Mouse (Mus musculus) midbrain, embryonic 15.5 days (tissue): ENCODE data around the gene Olfml1. TPM values are rescaled to one million over a fixed set of nuclear protein-coding genes. Genes with fewer than 3 reads are reported as not detected.

Source experiments
- ATAC-seq: fragments of 200-750 bp; cut with Nextera tagmentation; replicated peaks from 2 replicates; pipeline ENCODE4 v1.8.0; 2017; ENCODE audit warnings: moderate TSS enrichment
- H3K27ac ChIP-seq: fragments of 300-500 bp; sonication (generic); 2 replicates; pipeline ENCODE4 v1.5.1; 2015; ENCODE audit warnings: mild to moderate bottlenecking, inconsistent platforms
- H3K27me3 ChIP-seq: fragments of 300-500 bp; sonication (generic); replicated peaks from 2 replicates; pipeline ENCODE4 v1.6.1; 2015; ENCODE audit warnings: inconsistent platforms
- H3K36me3 ChIP-seq: fragments of 300-500 bp; sonication (generic); replicated peaks from 2 replicates; pipeline ENCODE4 v1.6.1; 2015; ENCODE audit warnings: inconsistent platforms
- H3K4me1 ChIP-seq: fragments of 300-500 bp; sonication (generic); 2 replicates; pipeline ENCODE4 v1.6.1; 2015; ENCODE audit warnings: inconsistent platforms
- H3K4me2 ChIP-seq: fragments of 300-500 bp; sonication (generic); 2 replicates; pipeline ENCODE4 v1.6.1; 2015; ENCODE audit warnings: inconsistent platforms, mild to moderate bottlenecking, moderate library complexity
- H3K4me3 ChIP-seq: fragments of 300-500 bp; sonication (generic); 2 replicates; pipeline ENCODE4 v1.5.1; 2015; ENCODE audit warnings: mild to moderate bottlenecking, inconsistent platforms
- H3K9ac ChIP-seq: fragments of 300-500 bp; sonication (generic); 2 replicates; pipeline ENCODE4 v1.6.1; 2015; ENCODE audit warnings: mild to moderate bottlenecking, inconsistent platforms
- H3K9me3 ChIP-seq: fragments of 300-500 bp; sonication (generic); 2 replicates; pipeline ENCODE4 v1.6.1; 2016; ENCODE audit warnings: inconsistent platforms
- WGBS: fragments of 180-500 bp; shearing (Covaris S2); methylation state at CpG from one replicate; pipeline ENCODE4 v1.1.7; 2015; ENCODE audit warnings: mixed read lengths; 5-methylcytosine and 5-hydroxymethylcytosine counted together
- polyA plus RNA-seq: library from polyadenylated mRNA; unstranded; fragments of >200 nt; fragmentation: Nextera tagmentation; extraction: Ambion mirVana; gene quantifications from 2 replicates; pipeline ENCODE4 v1.2.1, GENCODE M21; 2015

The Olfml1 gene
- 3.1 and 4.6 TPM in 2 replicates for polyA plus RNA-seq

DNA sequence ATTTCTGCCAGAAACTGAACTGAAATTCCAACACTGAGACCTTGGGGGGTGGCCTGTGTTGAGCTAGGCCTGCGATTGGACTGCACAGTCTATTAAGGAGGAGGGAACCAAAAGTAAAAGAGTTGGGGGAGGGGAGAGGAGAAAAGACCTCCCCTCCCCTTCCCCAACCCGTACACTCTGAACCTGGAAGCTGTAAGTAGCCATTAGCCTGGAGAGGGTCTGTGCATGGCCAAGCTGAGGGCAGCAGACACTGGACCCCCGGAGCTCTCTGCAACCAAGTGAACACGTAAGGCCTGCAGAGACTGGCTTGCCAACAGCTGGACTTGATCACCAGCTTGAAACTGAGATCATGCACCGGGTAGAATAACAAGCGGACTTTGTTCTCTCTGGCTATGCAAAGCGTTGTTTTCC, at the start of gene Olfml1:
Olfml1 (plus strand) TSS at position 186 of the 411 bp plus-strand sequence.
- Histone ChIP-seq H3K4me2 (no peak within 1 kb of the TSS), H3K4me1 (no peaks in the 10 kb centered on the region), H3K36me3 (no peaks in the 10 kb centered on the region), H3K4me3 (no peak within 1 kb of the TSS), H3K9me3 (no peaks in the 10 kb centered on the region), H3K9ac (no peak within 1 kb of the TSS), H3K27me3 (no peaks in the 10 kb centered on the region), H3K27ac (no peak within 1 kb of the TSS)
- 67% methylated on average over 7 of the region's 7 CpGs for WGBS
- ATAC-seq, result no peak

DNA sequence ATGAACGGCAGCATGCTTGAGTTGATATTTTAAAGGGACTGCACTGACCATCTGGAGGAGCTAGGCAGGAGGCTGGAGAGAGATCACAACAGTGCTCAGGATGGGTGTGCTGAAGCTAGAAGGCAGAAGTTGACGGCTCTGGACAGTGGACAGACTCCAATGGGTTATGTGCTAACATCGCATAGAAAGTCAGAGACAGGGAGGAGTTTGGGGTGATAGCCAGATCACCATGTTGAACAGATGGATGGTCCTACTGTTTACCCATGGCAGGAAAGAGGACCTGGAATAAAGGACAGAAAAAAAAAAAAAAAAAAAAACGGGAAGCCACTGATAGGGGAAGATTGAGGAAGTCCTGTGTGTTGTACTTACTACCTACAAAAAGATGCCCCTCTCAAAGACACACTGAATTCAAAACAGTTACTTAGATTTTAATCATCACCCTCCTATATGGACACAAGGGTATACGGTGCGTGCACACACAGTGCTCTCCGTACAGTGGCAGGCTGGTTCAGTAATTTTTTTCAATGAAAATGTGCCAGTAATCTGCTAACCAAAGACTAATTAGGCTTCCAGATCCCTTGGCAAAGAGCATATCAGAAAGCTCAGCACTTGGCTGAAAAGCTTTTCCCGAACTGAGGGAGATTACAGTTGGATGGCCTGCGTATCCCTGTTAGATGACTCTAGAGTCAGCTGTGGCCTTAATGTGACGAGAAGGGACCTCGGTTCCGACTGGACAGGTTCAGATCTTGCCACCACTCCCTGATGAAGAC, 47.8 kb upstream of the Olfml1 start:
- no peak overlapping the region for H3K9ac ChIP-seq
- ATAC-seq, result no peak
- WGBS, result 82% methylated on average over 12 of the region's 12 CpGs
- no peaks in the 10 kb centered on the region for H3K36me3 ChIP-seq
- H3K9me3 ChIP-seq, result no peaks in the 10 kb centered on the region
- H3K27me3 ChIP-seq, result no peaks in the 10 kb centered on the region
- no peak overlapping the region for H3K4me3 ChIP-seq
- H3K4me2 ChIP-seq, result no peak overlapping the region
- 0 out of 2 replicates have a peak, but pooled peaks cover 6% of the 10 kb centered on the region for H3K4me1 ChIP-seq
- H3K27ac ChIP-seq, result no peak overlapping the region

DNA sequence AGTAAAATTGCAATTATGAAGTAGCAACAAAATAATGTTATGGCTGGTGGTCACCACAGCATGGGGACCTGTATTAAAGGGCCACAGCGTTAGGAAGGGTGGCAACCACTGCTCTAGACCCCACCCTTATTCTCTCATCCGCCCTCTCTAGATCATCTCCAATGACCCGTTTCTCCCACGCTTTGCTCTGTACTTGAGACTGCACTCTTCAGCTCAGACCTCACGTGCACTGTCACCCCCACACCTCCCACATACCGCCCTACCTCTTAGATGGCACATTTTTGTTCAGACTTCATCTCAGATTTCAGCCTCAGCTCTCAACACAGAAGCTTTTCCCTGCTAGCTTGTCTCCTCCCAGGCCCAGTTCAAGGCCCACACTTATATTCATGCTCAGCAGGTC, 45.8 kb upstream of the Olfml1 start:
- 0 out of 2 replicates have a peak, but pooled peaks cover 6% of the 10 kb centered on the region for H3K4me1 ChIP-seq
- H3K27me3 ChIP-seq, result no peaks in the 10 kb centered on the region
- 94% methylated on average over 6 of the region's 6 CpGs for WGBS
- no peak overlapping the region for H3K4me2 ChIP-seq
- H3K9ac ChIP-seq, result no peak overlapping the region
- no peaks in the 10 kb centered on the region for H3K36me3 ChIP-seq
- ATAC-seq, result no peak
- H3K4me3 ChIP-seq, result no peak overlapping the region
- H3K9me3 ChIP-seq, result no peaks in the 10 kb centered on the region
- H3K27ac ChIP-seq, result no peak overlapping the region

DNA sequence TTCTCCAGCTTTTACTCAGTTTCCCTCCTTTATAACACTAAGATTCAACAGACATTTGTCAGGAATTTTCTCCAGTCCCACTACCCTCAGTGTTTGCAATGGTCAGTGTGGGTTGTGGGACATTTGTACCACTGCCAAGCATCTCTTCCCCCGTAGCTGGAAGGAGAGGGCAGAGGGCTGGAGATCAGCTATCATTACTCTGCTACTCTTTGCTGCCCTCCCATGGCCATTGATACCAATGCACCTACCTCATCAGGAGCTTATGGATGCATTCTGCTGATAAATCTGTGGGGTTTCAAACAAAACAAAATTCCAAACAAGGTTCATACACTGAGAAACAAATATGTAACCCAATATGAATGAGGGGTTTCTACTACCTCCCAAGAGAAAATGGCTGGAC, 40.9 kb upstream of the Olfml1 start:
- Histone ChIP-seq H3K9me3 (no peaks in the 10 kb centered on the region), H3K4me3 (no peak overlapping the region), H3K9ac (no peak overlapping the region), H3K36me3 (no peaks in the 10 kb centered on the region), H3K4me2 (no peak overlapping the region), H3K4me1 (no peaks in the 10 kb centered on the region), H3K27me3 (no peaks in the 10 kb centered on the region), H3K27ac (no peak overlapping the region)
- peak; percentile 43; the same call in 1 of the 2 replicates for ATAC-seq
- WGBS, result 8% methylated on average over 1 of the region's 1 CpGs

DNA sequence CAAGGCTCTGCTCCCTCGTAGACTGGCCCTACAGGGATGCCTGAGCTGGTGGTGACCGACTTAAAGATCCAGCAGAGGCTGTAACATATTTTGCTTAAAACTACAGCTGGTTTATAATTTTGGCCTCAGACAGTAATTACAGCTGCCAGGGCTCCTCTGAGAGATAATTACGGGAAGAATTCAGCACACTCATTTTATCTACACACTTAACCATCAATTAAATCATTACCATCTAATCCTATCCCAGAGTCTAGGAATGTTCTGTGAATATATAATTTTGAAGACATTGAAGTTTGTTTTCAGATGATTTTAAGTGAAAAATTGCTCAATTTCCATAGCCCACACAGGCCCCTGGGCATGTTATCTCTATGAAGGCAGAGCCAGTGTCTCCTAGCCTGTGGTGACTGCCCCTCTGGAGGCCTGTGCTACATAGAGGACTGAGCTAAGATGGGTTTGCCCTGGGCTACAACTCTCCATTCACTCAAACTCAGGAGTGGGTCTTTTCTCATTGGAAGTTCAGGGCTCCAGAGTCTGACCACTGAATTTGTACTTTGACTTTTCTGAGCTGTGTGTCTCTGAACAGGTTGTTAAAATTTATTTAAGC, 39.0 kb upstream of the Olfml1 start:
- no peak overlapping the region for H3K4me3 ChIP-seq
- no peaks in the 10 kb centered on the region for H3K4me1 ChIP-seq
- no peaks in the 10 kb centered on the region for H3K36me3 ChIP-seq
- peak; percentile 65 for ATAC-seq
- H3K27me3 ChIP-seq, result no peaks in the 10 kb centered on the region
- H3K27ac ChIP-seq, result 0 out of 2 replicates have a peak overlapping the region, but pooled peaks have one; percentile 5
- no peaks in the 10 kb centered on the region for H3K9me3 ChIP-seq
- no peak overlapping the region for H3K9ac ChIP-seq
- 66% methylated on average over 3 of the region's 3 CpGs for WGBS
- no peak overlapping the region for H3K4me2 ChIP-seq

DNA sequence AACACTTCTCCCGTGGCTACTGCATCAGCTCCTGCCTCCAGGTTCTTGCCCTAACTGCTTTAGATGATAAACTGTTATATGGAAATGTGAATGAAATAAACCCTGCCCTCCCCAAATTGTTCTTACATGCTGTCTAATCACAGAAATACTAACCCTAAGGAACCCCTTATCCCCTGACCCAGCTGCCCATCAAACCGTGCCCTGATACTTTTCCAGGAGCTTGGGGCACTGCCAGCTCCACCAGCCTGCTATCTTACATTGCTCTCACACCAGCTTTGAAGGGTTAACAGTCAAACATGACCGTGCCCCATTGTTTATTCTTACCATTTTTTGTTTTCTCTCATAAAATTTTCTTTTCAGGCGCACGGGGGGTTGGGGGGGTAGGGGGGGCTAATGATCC, 37.9 kb upstream of the Olfml1 start:
- 75% methylated on average over 5 of the region's 5 CpGs for WGBS
- Histone ChIP-seq H3K36me3 (no peaks in the 10 kb centered on the region), H3K9me3 (no peaks in the 10 kb centered on the region), H3K27me3 (no peaks in the 10 kb centered on the region), H3K4me2 (no peak overlapping the region), H3K4me3 (no peak overlapping the region), H3K27ac (no peak overlapping the region), H3K9ac (no peak overlapping the region), H3K4me1 (no peaks in the 10 kb centered on the region)
- no peak for ATAC-seq

DNA sequence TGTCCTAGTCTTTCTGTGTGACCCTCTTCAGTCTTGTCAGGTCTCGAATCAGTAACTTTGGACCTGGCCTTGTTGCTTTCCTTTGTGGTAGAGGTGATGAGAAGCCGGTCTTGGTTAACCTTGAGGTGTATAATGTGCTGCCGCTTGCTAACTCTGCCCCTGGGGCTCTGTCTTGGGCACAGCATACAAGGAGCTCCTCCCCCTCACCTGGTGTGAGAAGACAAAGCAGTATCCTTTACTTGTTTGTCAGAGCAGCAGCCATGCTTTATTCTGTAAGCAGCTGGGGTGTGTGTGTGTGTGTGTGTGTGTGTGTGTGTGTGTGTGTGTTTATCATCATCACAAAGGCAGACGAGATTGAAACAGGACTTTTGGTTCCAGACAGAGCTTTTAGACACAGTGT, 31.9 kb upstream of the Olfml1 start:
- Histone ChIP-seq H3K27ac (no peak overlapping the region), H3K4me2 (no peak overlapping the region), H3K9me3 (no peaks in the 10 kb centered on the region), H3K4me3 (no peak overlapping the region), H3K27me3 (no peaks in the 10 kb centered on the region), H3K36me3 (no peaks in the 10 kb centered on the region), H3K9ac (no peak overlapping the region), H3K4me1 (no peaks in the 10 kb centered on the region)
- 79% methylated on average over 4 of the region's 4 CpGs for WGBS
- ATAC-seq, result no peak

DNA sequence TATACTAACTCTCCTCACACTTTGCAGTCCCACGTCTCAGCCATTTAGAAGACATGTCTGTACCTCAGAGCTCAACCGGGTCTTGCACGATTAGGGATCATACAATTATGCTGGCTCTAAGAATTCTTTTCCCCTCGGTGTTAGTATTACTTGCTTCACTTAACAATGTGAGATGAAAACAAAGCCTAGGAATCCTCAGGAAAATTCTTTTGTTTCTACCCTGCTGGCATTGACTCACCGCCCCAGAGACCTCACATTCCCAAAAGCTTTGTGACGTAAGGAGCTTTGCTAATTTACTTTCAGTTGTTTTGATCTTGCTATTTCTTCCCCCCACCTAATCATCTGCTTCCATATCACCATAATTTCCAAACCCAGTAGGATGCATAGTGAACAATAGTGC, 30.7 kb upstream of the Olfml1 start:
- no peaks in the 10 kb centered on the region for H3K9me3 ChIP-seq
- no peak for ATAC-seq
- no peak overlapping the region for H3K4me2 ChIP-seq
- 40% methylated on average over 6 of the region's 6 CpGs for WGBS
- H3K9ac ChIP-seq, result no peak overlapping the region
- H3K4me3 ChIP-seq, result no peak overlapping the region
- no peak overlapping the region for H3K27ac ChIP-seq
- no peaks in the 10 kb centered on the region for H3K27me3 ChIP-seq
- no peaks in the 10 kb centered on the region for H3K4me1 ChIP-seq
- H3K36me3 ChIP-seq, result no peaks in the 10 kb centered on the region

DNA sequence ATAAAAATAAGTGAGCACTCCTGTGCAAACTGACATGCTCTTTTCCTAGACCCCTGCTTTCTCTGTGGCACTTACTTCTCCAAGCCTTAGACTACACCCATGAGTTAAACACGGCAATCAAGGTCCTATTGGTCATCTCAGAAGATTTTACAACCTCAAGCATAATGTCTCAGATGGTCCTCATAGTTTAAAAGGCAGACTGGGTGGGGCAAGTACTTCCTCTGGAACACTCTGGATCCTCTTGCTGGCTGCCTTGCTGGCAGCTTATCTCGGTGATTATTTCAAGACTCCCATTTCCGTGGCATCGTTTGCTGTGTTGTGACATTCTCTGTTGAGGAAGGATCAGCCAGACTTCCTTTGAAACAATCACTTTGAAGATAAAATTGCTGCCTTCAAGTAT, 27.2 kb upstream of the Olfml1 start:
- Histone ChIP-seq H3K36me3 (no peaks in the 10 kb centered on the region), H3K27me3 (no peaks in the 10 kb centered on the region), H3K9ac (no peak overlapping the region), H3K27ac (no peak overlapping the region), H3K4me3 (no peak overlapping the region), H3K4me1 (no peaks in the 10 kb centered on the region), H3K4me2 (no peak overlapping the region), H3K9me3 (no peaks in the 10 kb centered on the region)
- WGBS, result 71% methylated on average over 4 of the region's 4 CpGs
- ATAC-seq, result no peak

DNA sequence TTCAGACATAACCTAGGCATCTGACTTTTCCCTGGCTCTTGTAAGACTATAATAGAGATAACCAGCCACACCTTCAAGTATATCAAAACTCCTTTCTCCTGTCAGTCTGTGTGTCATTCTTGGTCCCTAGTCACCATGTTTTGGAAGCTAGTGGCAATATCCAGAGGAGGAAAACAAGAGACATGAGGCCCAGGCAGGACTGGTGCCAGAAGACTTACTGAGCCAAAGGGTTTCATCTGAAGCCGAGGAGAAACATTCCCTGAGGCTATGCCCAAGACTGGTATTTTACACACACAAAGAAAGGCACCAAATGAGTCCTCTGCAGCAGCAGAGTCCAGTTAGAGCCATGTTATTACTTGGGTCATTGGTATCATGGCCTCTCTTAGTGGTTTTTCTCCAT, 22.2 kb upstream of the Olfml1 start:
- no peaks in the 10 kb centered on the region for H3K27me3 ChIP-seq
- no peaks in the 10 kb centered on the region for H3K36me3 ChIP-seq
- H3K9ac ChIP-seq, result no peak overlapping the region
- no peak overlapping the region for H3K4me2 ChIP-seq
- H3K4me1 ChIP-seq, result no peaks in the 10 kb centered on the region
- H3K27ac ChIP-seq, result no peak overlapping the region
- no peak overlapping the region for H3K4me3 ChIP-seq
- 71% methylated on average over 1 of the region's 1 CpGs for WGBS
- no peaks in the 10 kb centered on the region for H3K9me3 ChIP-seq
- no peak for ATAC-seq

DNA sequence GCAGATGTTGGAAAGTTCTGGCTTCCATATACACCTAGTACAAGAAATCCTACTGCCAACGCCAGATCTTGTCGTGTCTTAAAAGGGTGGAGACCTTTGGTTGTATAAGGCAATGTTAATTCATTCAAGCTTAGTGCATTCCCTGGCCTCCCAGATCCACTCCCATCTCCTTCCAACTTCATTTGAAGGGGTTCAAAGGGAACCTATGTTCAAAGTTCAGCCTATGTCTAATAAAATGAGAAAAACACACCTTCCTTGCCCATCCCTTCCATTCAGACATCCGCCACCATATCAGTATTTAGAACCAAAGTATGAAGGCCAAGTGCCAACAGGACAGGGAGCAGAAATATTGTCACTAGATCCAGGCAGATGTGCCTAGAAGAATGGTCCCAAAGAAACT, 19.4 kb upstream of the Olfml1 start:
- no peak for ATAC-seq
- Histone ChIP-seq H3K9ac (no peak overlapping the region), H3K4me3 (no peak overlapping the region), H3K4me2 (no peak overlapping the region), H3K9me3 (no peaks in the 10 kb centered on the region), H3K27ac (no peak overlapping the region), H3K27me3 (no peaks in the 10 kb centered on the region), H3K4me1 (no peaks in the 10 kb centered on the region), H3K36me3 (no peaks in the 10 kb centered on the region)
- 94% methylated on average over 3 of the region's 3 CpGs for WGBS

DNA sequence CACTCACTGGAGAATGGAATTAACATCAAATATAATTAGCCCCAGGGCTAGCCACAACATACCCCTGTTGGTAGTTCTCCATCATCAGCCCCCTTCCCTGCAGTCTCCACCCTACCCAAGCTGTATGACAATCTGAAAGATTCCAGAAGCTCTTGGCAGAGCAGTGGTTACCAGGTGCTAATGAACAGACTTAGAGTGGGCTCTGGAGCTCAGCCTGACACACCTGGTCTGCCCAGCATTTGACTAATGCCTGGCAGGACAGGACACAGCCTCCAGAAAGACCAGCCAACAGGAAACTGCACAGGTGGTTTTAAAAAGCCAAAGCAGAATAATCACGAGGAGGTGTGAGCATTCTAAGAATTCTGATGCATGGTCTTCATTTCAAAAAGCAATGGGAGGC, 13.8 kb upstream of the Olfml1 start:
- Histone ChIP-seq H3K9ac (no peak overlapping the region), H3K4me3 (no peak overlapping the region), H3K36me3 (no peaks in the 10 kb centered on the region), H3K4me2 (no peak overlapping the region), H3K9me3 (no peaks in the 10 kb centered on the region), H3K27me3 (no peaks in the 10 kb centered on the region), H3K27ac (no peak overlapping the region), H3K4me1 (no peaks in the 10 kb centered on the region)
- whole genome bisulfite sequencing, result 84% methylated on average over 1 of the region's 1 CpGs
- ATAC-seq, result no peak

DNA sequence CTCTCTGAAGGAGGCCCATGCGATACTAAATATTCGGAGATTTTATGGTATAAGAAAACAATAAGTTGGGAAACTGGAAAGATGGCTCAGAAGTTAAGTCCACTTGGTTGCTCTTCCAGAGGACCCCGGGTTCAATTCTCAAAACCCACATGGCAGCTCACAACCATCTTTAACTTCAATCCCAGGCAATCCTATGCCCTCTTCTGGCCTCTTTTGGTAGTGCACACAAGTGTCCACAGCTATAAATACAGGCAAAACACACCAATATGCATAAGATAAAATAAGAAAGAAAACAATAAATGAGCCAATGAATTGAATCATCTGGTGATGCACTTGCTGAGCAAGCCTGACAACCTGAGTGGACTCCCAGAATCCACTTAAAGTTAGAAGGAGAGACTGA, 11.3 kb upstream of the Olfml1 start:
- no peak overlapping the region for H3K27ac ChIP-seq
- ATAC-seq, result no peak
- WGBS, result 87% methylated on average over 3 of the region's 3 CpGs
- no peak overlapping the region for H3K4me3 ChIP-seq
- no peak overlapping the region for H3K4me2 ChIP-seq
- no peak overlapping the region for H3K9ac ChIP-seq
- no peaks in the 10 kb centered on the region for H3K4me1 ChIP-seq
- no peaks in the 10 kb centered on the region for H3K36me3 ChIP-seq
- H3K9me3 ChIP-seq, result no peaks in the 10 kb centered on the region
- no peaks in the 10 kb centered on the region for H3K27me3 ChIP-seq
